Mouse (Mus musculus) layer of hippocampus, adult 11-12 months (tissue): ENCODE measurements around the gene Emilin1.

ENCODE experiments used
- DNase-seq: peaks from one replicate; pipeline ENCODE4 v3.0.0; 2022; ENCODE audit warnings: low spot score

Gene Emilin1

GRCm38 (mm10) chr5:30907413-30908059 is 5.7 kb upstream of the Emilin1 start, which contains the start of gene Ost4:
Gene Ost4, minus strand, starts transcription at chr5:30907788.
- DNase-seq = peak; percentile 94

GRCm38 (mm10) chr5:30908426-30909299 is 4.5 kb upstream of the Emilin1 start:
- DNase-seq = no peak

GRCm38 (mm10) chr5:30909300-30909659 is 3.9 kb upstream of the Emilin1 start:
- DNase-seq = no peak

- no peak for DNase-seq
These were observed 3.3 kb upstream of the Emilin1 start for GRCm38 (mm10) chr5:30909863-30910262.

- no peak for DNase-seq
These were observed 2.7 kb upstream of the Emilin1 start for GRCm38 (mm10) chr5:30910481-30910880.

GRCm38 (mm10) chr5:30912156-30912555 is 1.0 kb upstream of the Emilin1 start:
- DNase-seq = no peak

- no peak for DNase-seq
These were observed 966 bp downstream of the Emilin1 start for GRCm38 (mm10) chr5:30914101-30914635.

GRCm38 (mm10) chr5:30914849-30915248 is 1.6 kb downstream of the Emilin1 start:
- no peak for DNase-seq

- no peak for DNase-seq
These were observed 2.3 kb downstream of the Emilin1 start for GRCm38 (mm10) chr5:30915456-30915855.

- peak; percentile 94 for DNase-seq
These were observed 2.8 kb downstream of the Emilin1 start for GRCm38 (mm10) chr5:30915974-30916433.

GRCm38 (mm10) chr5:30916841-30917240 is 3.6 kb downstream of the Emilin1 start:
- no peak for DNase-seq

GRCm38 (mm10) chr5:30917348-30917747 is 4.1 kb downstream of the Emilin1 start:
- DNase-seq = no peak

- DNase-seq = no peak
These were observed 4.9 kb downstream of the Emilin1 start for GRCm38 (mm10) chr5:30917891-30918670.

- DNase-seq = no peak
These were observed 5.5 kb downstream of the Emilin1 start for GRCm38 (mm10) chr5:30918691-30919090.

- no peak for DNase-seq
These were observed 6.8 kb downstream of the Emilin1 start for GRCm38 (mm10) chr5:30919831-30920614.

GRCm38 (mm10) chr5:30920621-30921020 is 7.4 kb downstream of the Emilin1 start:
- DNase-seq = peak; percentile 40

GRCm38 (mm10) chr5:30921256-30922033 is 8.2 kb downstream of the Emilin1 start, which contains the start of gene Khk:
Gene Khk, plus strand, starts transcription at chr5:30921431.
- peak; percentile 92 for DNase-seq

GRCm38 (mm10) chr5:30922581-30923041 is 9.4 kb downstream of the Emilin1 start:
- DNase-seq = no peak

- DNase-seq = no peak
These were observed 9.9 kb downstream of the Emilin1 start for GRCm38 (mm10) chr5:30923119-30923518.

GRCm38 (mm10) chr5:30924614-30925013 is 11.4 kb downstream of the Emilin1 start:
- DNase-seq = no peak
